Mouse (Mus musculus): ENCODE measurements around the gene Ifi209. TPM values are rescaled to one million over a fixed set of nuclear protein-coding genes. Genes with fewer than 3 reads are reported as not detected.
"Not testable (repeated sequence)": the region's sequence is repeated elsewhere in the genome, so short reads cannot be mapped to it uniquely, and the experiment has no call there.

Gene Ifi209
- not detected in 2 replicates for polyA plus RNA-seq (2016; fragmentation: Nextera tagmentation; extraction: Ambion mirVana)

GRCm38 (mm10) chr1:173630622-173631021 is at the start of gene Ifi209:
Gene Ifi209, plus strand, starts transcription at chr1:173630917.
- not testable (repeated sequence) for H3K27me3 ChIP-seq (ENCODE audit: poor library complexity, severe bottlenecking); H3K4me3 ChIP-seq; H3K9me3 ChIP-seq; H3K4me1 ChIP-seq; H3K36me3 ChIP-seq (replicated peaks); DNase-seq (ENCODE audit: extremely low spot score, low spot score); H3K27ac ChIP-seq
- WGBS = 89% methylated on average over 2 of the region's 2 CpGs

- not testable (repeated sequence) for H3K36me3 ChIP-seq (replicated peaks); H3K4me3 ChIP-seq; H3K4me1 ChIP-seq; H3K9me3 ChIP-seq; H3K27me3 ChIP-seq (ENCODE audit: poor library complexity, severe bottlenecking); DNase-seq (ENCODE audit: extremely low spot score, low spot score); H3K27ac ChIP-seq
- WGBS = 93% methylated on average over 2 of the region's 2 CpGs
Observed at GRCm38 (mm10) chr1:173589698-173590097, 41.0 kb upstream of the Ifi209 start.

- 90% methylated on average over 3 of the region's 3 CpGs for WGBS
- not testable (repeated sequence) for H3K27me3 ChIP-seq (ENCODE audit: poor library complexity, severe bottlenecking); H3K9me3 ChIP-seq; H3K36me3 ChIP-seq (replicated peaks); DNase-seq (ENCODE audit: extremely low spot score, low spot score); H3K27ac ChIP-seq; H3K4me3 ChIP-seq; H3K4me1 ChIP-seq
Observed at GRCm38 (mm10) chr1:173598838-173599494, 31.8 kb upstream of the Ifi209 start, which contains the start of gene Ifi213. Gene Ifi213, minus strand, starts transcription at chr1:173599274.

GRCm38 (mm10) chr1:173610291-173610690 is 20.4 kb upstream of the Ifi209 start:
- WGBS = 94% methylated on average over 3 of the region's 3 CpGs
- not testable (repeated sequence) for H3K27ac ChIP-seq; H3K9me3 ChIP-seq; H3K4me3 ChIP-seq; H3K27me3 ChIP-seq (ENCODE audit: poor library complexity, severe bottlenecking); H3K4me1 ChIP-seq; DNase-seq (ENCODE audit: extremely low spot score, low spot score); H3K36me3 ChIP-seq (replicated peaks)

GRCm38 (mm10) chr1:173622216-173622615 is 8.5 kb upstream of the Ifi209 start:
- 86% methylated on average over 2 of the region's 2 CpGs for WGBS

GRCm38 (mm10) chr1:173624052-173624451 is 6.7 kb upstream of the Ifi209 start:
- no peak for DNase-seq (ENCODE audit: extremely low spot score, low spot score)
- 85% methylated on average over 2 of the region's 2 CpGs for WGBS

More at GRCm38 (mm10) chr1:173622216-173622615, 8.5 kb upstream of the Ifi209 start:
- not testable (repeated sequence) for H3K4me3 ChIP-seq; H3K27ac ChIP-seq; H3K36me3 ChIP-seq (replicated peaks); H3K27me3 ChIP-seq (ENCODE audit: poor library complexity, severe bottlenecking); H3K4me1 ChIP-seq; DNase-seq (ENCODE audit: extremely low spot score, low spot score); H3K9me3 ChIP-seq

GRCm38 (mm10) chr1:173626686-173627085 is 4.0 kb upstream of the Ifi209 start:
- Histone ChIP-seq H3K9me3 (no peaks in the 10 kb centered on the region), H3K36me3 (replicated peaks) (no peaks in the 10 kb centered on the region), H3K27me3 (ENCODE audit: poor library complexity, severe bottlenecking) (no peaks in the 10 kb centered on the region), H3K27ac (no peak overlapping the region), H3K4me1 (no peaks in the 10 kb centered on the region), H3K4me3 (no peak overlapping the region)
- 78% methylated on average over 2 of the region's 2 CpGs for whole genome bisulfite sequencing
- no peak for DNase-seq (ENCODE audit: extremely low spot score, low spot score)

More at GRCm38 (mm10) chr1:173624052-173624451, 6.7 kb upstream of the Ifi209 start:
- no peak overlapping the region for H3K4me3 ChIP-seq
- no peak overlapping the region for H3K27ac ChIP-seq
- H3K4me1 ChIP-seq = no peaks in the 10 kb centered on the region
- H3K9me3 ChIP-seq = no peaks in the 10 kb centered on the region
- no peaks in the 10 kb centered on the region for H3K27me3 ChIP-seq (ENCODE audit: poor library complexity, severe bottlenecking)
- H3K36me3 ChIP-seq (replicated peaks) = no peaks in the 10 kb centered on the region

- Histone ChIP-seq H3K36me3 (replicated peaks) (no peaks in the 10 kb centered on the region), H3K4me3 (no peak overlapping the region), H3K9me3 (no peaks in the 10 kb centered on the region), H3K27me3 (ENCODE audit: poor library complexity, severe bottlenecking) (no peaks in the 10 kb centered on the region), H3K27ac (no peak overlapping the region), H3K4me1 (no peaks in the 10 kb centered on the region)
- no peak for DNase-seq (ENCODE audit: extremely low spot score, low spot score)
- 91% methylated on average over 5 of the region's 5 CpGs for WGBS
Observed at GRCm38 (mm10) chr1:173633969-173634645, 3.4 kb downstream of the Ifi209 start.

- Histone ChIP-seq H3K36me3 (replicated peaks) (no peaks in the 10 kb centered on the region), H3K4me1 (no peaks in the 10 kb centered on the region), H3K27me3 (ENCODE audit: poor library complexity, severe bottlenecking) (no peaks in the 10 kb centered on the region), H3K4me3 (no peak overlapping the region), H3K9me3 (no peaks in the 10 kb centered on the region), H3K27ac (no peak overlapping the region)
- DNase-seq (ENCODE audit: extremely low spot score, low spot score) = no peak
- 79% methylated on average over 2 of the region's 2 CpGs for WGBS
Observed at GRCm38 (mm10) chr1:173645393-173645792, 14.7 kb downstream of the Ifi209 start.

GRCm38 (mm10) chr1:173657973-173658372 is 27.3 kb downstream of the Ifi209 start:
- WGBS = 93% methylated on average over 4 of the region's 4 CpGs
- H3K27ac ChIP-seq = no peak overlapping the region
- H3K4me1 ChIP-seq = no peaks in the 10 kb centered on the region
- H3K36me3 ChIP-seq (replicated peaks) = no peaks in the 10 kb centered on the region
- H3K9me3 ChIP-seq = no peaks in the 10 kb centered on the region
- no peaks in the 10 kb centered on the region for H3K27me3 ChIP-seq (ENCODE audit: poor library complexity, severe bottlenecking)
- DNase-seq (ENCODE audit: extremely low spot score, low spot score) = no peak
- H3K4me3 ChIP-seq = no peak overlapping the region

GRCm38 (mm10) chr1:173673458-173674097 is 42.9 kb downstream of the Ifi209 start, which contains the start of gene Ifi208:
Gene Ifi208, plus strand, starts transcription at chr1:173673675.
- H3K9me3 ChIP-seq; DNase-seq (ENCODE audit: extremely low spot score, low spot score); H3K4me1 ChIP-seq; H3K27ac ChIP-seq; H3K36me3 ChIP-seq (replicated peaks); H3K27me3 ChIP-seq (ENCODE audit: poor library complexity, severe bottlenecking); H3K4me3 ChIP-seq: not testable (repeated sequence)
- WGBS = 61% methylated on average over 3 of the region's 3 CpGs

- DNase-seq (ENCODE audit: extremely low spot score, low spot score); H3K27me3 ChIP-seq (ENCODE audit: poor library complexity, severe bottlenecking); H3K36me3 ChIP-seq (replicated peaks); H3K4me3 ChIP-seq; H3K4me1 ChIP-seq; H3K9me3 ChIP-seq; H3K27ac ChIP-seq: not testable (repeated sequence)
- 91% methylated on average over 1 of the region's 1 CpGs for WGBS
Observed at GRCm38 (mm10) chr1:173678605-173679004, 47.9 kb downstream of the Ifi209 start.

GRCm38 (mm10) chr1:173694270-173694669 is 63.6 kb downstream of the Ifi209 start:
- H3K36me3 ChIP-seq (replicated peaks) = no peaks in the 10 kb centered on the region
- no peaks in the 10 kb centered on the region for H3K4me1 ChIP-seq
- no peak for DNase-seq (ENCODE audit: extremely low spot score, low spot score)
- H3K27ac ChIP-seq = no peak overlapping the region
- no peaks in the 10 kb centered on the region for H3K27me3 ChIP-seq (ENCODE audit: poor library complexity, severe bottlenecking)
- 92% methylated on average over 1 of the region's 1 CpGs for WGBS
- H3K9me3 ChIP-seq = no peaks in the 10 kb centered on the region
- no peak overlapping the region for H3K4me3 ChIP-seq
